8 mouse cellular contexts compared by ENCODE assay signal in the genomic region with DNA sequence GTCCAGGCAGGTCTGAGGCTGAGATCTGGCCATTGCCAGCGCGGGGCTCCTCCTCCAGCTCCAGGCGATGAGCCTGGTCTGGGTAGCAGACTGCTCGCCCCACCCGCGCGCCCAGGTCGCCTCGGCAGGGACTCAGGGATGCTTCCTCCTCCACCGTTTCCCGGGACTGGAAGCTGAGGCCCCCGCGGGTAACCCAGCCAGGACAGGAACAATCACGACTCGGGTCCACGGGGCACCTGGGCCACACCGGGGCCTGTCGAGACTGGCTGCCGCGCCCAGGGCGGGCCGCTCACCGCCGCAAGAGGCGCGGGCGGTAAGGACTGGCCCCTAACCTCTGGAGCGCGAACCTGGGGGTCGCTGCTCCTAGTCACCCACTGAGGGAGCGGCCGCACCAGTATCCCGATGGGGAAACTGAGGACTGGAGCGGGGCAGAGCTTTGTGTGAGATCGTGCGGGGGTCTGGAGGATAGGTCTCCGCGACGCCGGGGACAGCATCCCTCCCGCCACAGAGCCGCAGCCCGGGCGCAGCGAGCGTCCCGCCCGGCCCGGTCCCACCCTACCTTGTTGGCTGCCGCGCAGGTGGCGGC. TPM values are rescaled to one million over a fixed set of nuclear protein-coding genes. Genes with fewer than 3 reads are reported as not detected.
DNase-seq lines count a peak whose midpoint lies in the region; ATAC-seq and TF ChIP-seq lines count a peak whose summit lies in the region.

No protein-coding gene starts in this region.

- no peak; the same call in 1 of the 2 replicates for ATAC-seq in heart, embryonic 11.5 days (replicated peaks; ENCODE audit: insufficient number of reproducible peaks, low FRiP score, low TSS enrichment)
- ATAC-seq in forebrain, postnatal 0 days, result peak; percentile 20
- 0 out of 2 replicates have a peak, but pooled peaks have one; percentile 20 for ATAC-seq in limb, embryonic 13.5 days (ENCODE audit: low FRiP score, low read depth)

- H3K4me3 ChIP-seq in heart, embryonic 11.5 days (ENCODE audit: low read depth, low read length), result peak overlapping the region; percentile 53
- H3K4me3 ChIP-seq in ES-Bruce4 (ENCODE audit: low read depth, low read length), result peak overlapping the region; percentile 77
- H3K4me3 ChIP-seq in cerebellum, adult 2 months (replicated peaks; ENCODE audit: insufficient read depth, low read depth, low read length), result peak overlapping the region; percentile 75
- peak overlapping the region; percentile 66 for H3K4me3 ChIP-seq in forebrain, postnatal 0 days (ENCODE audit: low read depth, low read length)
- H3K4me3 ChIP-seq in limb, embryonic 13.5 days, result peak overlapping the region; percentile 59

- no peaks in the 10 kb centered on the region for H3K9me3 ChIP-seq in heart, embryonic 11.5 days (replicated peaks; ENCODE audit: control insufficient read depth, low read length)
- no peaks in the 10 kb centered on the region for H3K9me3 ChIP-seq in ES-Bruce4 (replicated peaks; ENCODE audit: control insufficient read depth, insufficient read depth, low read length, poor library complexity, severe bottlenecking)
- no peaks in the 10 kb centered on the region for H3K9me3 ChIP-seq in forebrain, postnatal 0 days (ENCODE audit: low read length)
- no peaks in the 10 kb centered on the region for H3K9me3 ChIP-seq in limb, embryonic 13.5 days

- no peak overlapping the region for H3K27ac ChIP-seq in heart, embryonic 11.5 days (ENCODE audit: low read depth, low read length)
- no peak overlapping the region for H3K27ac ChIP-seq in ES-Bruce4 (ENCODE audit: insufficient read depth, low read length)
- H3K27ac ChIP-seq in cerebellum, adult 2 months (ENCODE audit: insufficient read depth, low read length), result peak overlapping the region; percentile 65
- peak overlapping the region; percentile 24 for H3K27ac ChIP-seq in forebrain, postnatal 0 days (ENCODE audit: low read depth, low read length)
- no peak overlapping the region for H3K27ac ChIP-seq in limb, embryonic 13.5 days

- peak overlapping the region; percentile 34; the same call in 1 of the 2 replicates for H3K9ac ChIP-seq in heart, embryonic 11.5 days (ENCODE audit: low read depth, low read length)
- H3K9ac ChIP-seq in ES-Bruce4 (ENCODE audit: low read depth, poor library complexity, severe bottlenecking), result peak overlapping the region; percentile 76
- H3K9ac ChIP-seq in forebrain, postnatal 0 days, result peak overlapping the region; percentile 77
- peak overlapping the region; percentile 55 for H3K9ac ChIP-seq in limb, embryonic 13.5 days

- peak overlapping the region; percentile 94 for H3K4me2 ChIP-seq in heart, embryonic 11.5 days
- peak overlapping the region; percentile 80 for H3K4me2 ChIP-seq in forebrain, postnatal 0 days (ENCODE audit: low read depth)
- H3K4me2 ChIP-seq in limb, embryonic 13.5 days (replicated peaks), result peak overlapping the region; percentile 96

- TF ChIP-seq CTCF in ES-Bruce4 (IDR thresholded peaks at IDR 0.05; ENCODE audit: low read depth, low read length), result no peak
- TF ChIP-seq CTCF in cerebellum, adult 2 months (IDR thresholded peaks at IDR 0.05; ENCODE audit: borderline replicate concordance, insufficient read depth, low read depth, low read length), result no peak
- TF ChIP-seq CTCF in forebrain, postnatal 0 days (IDR thresholded peaks at IDR 0.05; ENCODE audit: low read depth), result no peak

- H3K27me3 ChIP-seq in heart, embryonic 11.5 days (ENCODE audit: control insufficient read depth, insufficient read depth, low read length), result peaks cover 82% of the 10 kb centered on the region
- H3K27me3 ChIP-seq in ES-Bruce4 (ENCODE audit: control insufficient read depth, insufficient read depth, low read length, poor library complexity, severe bottlenecking), result 0 out of 2 replicates have a peak, but pooled peaks cover 4% of the 10 kb centered on the region
- no peaks in the 10 kb centered on the region for H3K27me3 ChIP-seq in cerebellum, adult 2 months (ENCODE audit: control insufficient read depth, insufficient read depth, low read length)
- no peaks in the 10 kb centered on the region for H3K27me3 ChIP-seq in forebrain, postnatal 0 days (ENCODE audit: insufficient read depth, low read length)
- H3K27me3 ChIP-seq in limb, embryonic 13.5 days, result peaks cover 64% of the 10 kb centered on the region

- WGBS in heart, embryonic 11.5 days (ENCODE audit: insufficient replicate concordance), result 1% methylated on average over 51 of the region's 52 CpGs
- WGBS in cerebellum, adult 2 months, result under 1% methylated on average over 52 of the region's 52 CpGs
- WGBS in forebrain, postnatal 0 days, result under 1% methylated on average over 43 of the region's 52 CpGs
- under 1% methylated on average over 41 of the region's 52 CpGs for WGBS in limb, embryonic 13.5 days

- TF ChIP-seq POLR2A in ES-Bruce4 (IDR thresholded peaks at IDR 0.05; ENCODE audit: insufficient read depth, low read length), result no peak
- no peak for TF ChIP-seq POLR2A in cerebellum, adult 2 months (IDR thresholded peaks at IDR 0.05; ENCODE audit: borderline replicate concordance, insufficient read depth, low read length)

- H3K4me1 ChIP-seq in heart, embryonic 11.5 days (ENCODE audit: control insufficient read depth, insufficient read depth, low read length), result peaks cover 6% of the 10 kb centered on the region; the same call in 1 of the 2 replicates
- H3K4me1 ChIP-seq in ES-Bruce4 (ENCODE audit: control insufficient read depth, insufficient read depth, low read length), result no peaks in the 10 kb centered on the region
- peaks cover 28% of the 10 kb centered on the region for H3K4me1 ChIP-seq in cerebellum, adult 2 months (ENCODE audit: control insufficient read depth, insufficient read depth, low read length)
- peaks cover 6% of the 10 kb centered on the region; the same call in 1 of the 2 replicates for H3K4me1 ChIP-seq in forebrain, postnatal 0 days (ENCODE audit: insufficient read depth)
- H3K4me1 ChIP-seq in limb, embryonic 13.5 days, result peaks cover 17% of the 10 kb centered on the region

- no peak for DNase-seq in heart, adult 18-20 months
- peak; percentile 77 to 79 for DNase-seq in cerebellum, adult 2 months
- peak; percentile 46 for DNase-seq in forebrain, postnatal 0 days
- DNase-seq in naive thymus-derived CD4-positive, alpha-beta T cell, adult 2 months (ENCODE audit: low read depth), result peak; percentile 47
- DNase-seq in adipocyte (ENCODE audit: low spot score), result no peak

- H3K36me3 ChIP-seq in heart, embryonic 11.5 days (ENCODE audit: control insufficient read depth, insufficient read depth, low read length), result no peaks in the 10 kb centered on the region
- no peaks in the 10 kb centered on the region for H3K36me3 ChIP-seq in ES-Bruce4 (ENCODE audit: control insufficient read depth, insufficient read depth, low read length, poor library complexity, severe bottlenecking)
- H3K36me3 ChIP-seq in forebrain, postnatal 0 days (ENCODE audit: insufficient read depth), result no peaks in the 10 kb centered on the region
- H3K36me3 ChIP-seq in limb, embryonic 13.5 days, result no peaks in the 10 kb centered on the region

- TF ChIP-seq EP300 in ES-Bruce4 (IDR thresholded peaks at IDR 0.05; ENCODE audit: insufficient read depth, low read depth, low read length), result no peak

RNA-seq across cellular contexts. Expression of a gene that starts 0.7 kb away (rescaled TPM):
- 0.50 and 0.56 TPM in 2 replicates for polyA plus RNA-seq in heart, embryonic 11.5 days (2014; fragmentation: Nextera tagmentation; extraction: Ambion mirVana)
- 1 to 10 TPM in 1 of 2 experiments, under 1 TPM in 1; 0.32 to 1.0 TPM for total RNA-seq in heart, adult 18-20 months (2021)
- polyA plus RNA-seq in ES-Bruce4 (2011; ENCODE audit: insufficient read depth, insufficient read length, low read depth, missing spikeins), result 13.1 and 14.6 TPM in 2 replicates
- polyA plus RNA-seq in cerebellum, adult 2 months (2012; rRNA removed), result 26.6 and 28.8 TPM in 2 replicates
- total RNA-seq in forebrain, postnatal 0 days (2014; rRNA removed), result 17.8 and 20.6 TPM in 2 replicates
- 4.1 and 7.5 TPM in 2 replicates for polyA plus RNA-seq in forebrain, postnatal 0 days (2015; fragmentation: Nextera tagmentation; extraction: Ambion mirVana)
- polyA plus RNA-seq in limb, embryonic 13.5 days (2015; fragmentation: Nextera tagmentation; extraction: Ambion mirVana), result 2.6 and 2.7 TPM in 2 replicates

RNA-seq across cellular contexts. Expression of a gene that starts 48.7 kb away (rescaled TPM):
- 0.11 and 0.30 TPM in 2 replicates for polyA plus RNA-seq in heart, embryonic 11.5 days (2014; fragmentation: Nextera tagmentation; extraction: Ambion mirVana)
- under 1 TPM; 0.72 to 0.74 TPM for total RNA-seq in heart, adult 18-20 months (2021)
- 7.7 TPM in 2 replicates for polyA plus RNA-seq in ES-Bruce4 (2011; ENCODE audit: insufficient read depth, insufficient read length, low read depth, missing spikeins)
- 3.0 and 3.2 TPM in 2 replicates for polyA plus RNA-seq in cerebellum, adult 2 months (2012; rRNA removed)
- total RNA-seq in forebrain, postnatal 0 days (2014; rRNA removed), result 0.77 and 1.5 TPM in 2 replicates
- 0.47 and 0.67 TPM in 2 replicates for polyA plus RNA-seq in forebrain, postnatal 0 days (2015; fragmentation: Nextera tagmentation; extraction: Ambion mirVana)
- polyA plus RNA-seq in limb, embryonic 13.5 days (2015; fragmentation: Nextera tagmentation; extraction: Ambion mirVana), result 1.8 and 2.1 TPM in 2 replicates

Comparison
In these comparisons a context has a peak if more than half of its experiments do, and no peak if none do; other contexts are left out.
1. H3K27ac ChIP-seq: peak in cerebellum, adult 2 months (single experiment) and forebrain, postnatal 0 days (single experiment); none in heart, embryonic 11.5 days (single experiment), ES-Bruce4 (single experiment) and limb, embryonic 13.5 days (single experiment).
2. DNase-seq: peak in cerebellum, adult 2 months (2 of 2), forebrain, postnatal 0 days (single experiment) and naive thymus-derived CD4-positive, alpha-beta T cell, adult 2 months (single experiment); none in heart, adult 18-20 months (0 of 2) and adipocyte (single experiment).
3. Peak in every context shown above with its lines, with median percentiles within 50 percentile points of each other: H3K4me2 ChIP-seq, H3K4me3 ChIP-seq and H3K9ac ChIP-seq.